Mouse (Mus musculus): Measurements from ENCODE around the gene Ipmk. TPM values are rescaled to one million over a fixed set of nuclear protein-coding genes. Genes with fewer than 3 reads are reported as not detected.
A peak's percentile ranks its signal among the peaks of the same experiment; 100 is the strongest.

The Ipmk gene
- total and polyA plus RNA-seq, 3 experiments, result 14.7 to 27.1 (median 23.8) TPM

- Histone ChIP-seq H3K36me3 (replicated peaks in 1 of 2; ENCODE audit: control insufficient read depth in 1 of 2, insufficient read depth in 1 of 2, low read length in 1 of 2) (peaks cover 3 to 39% of the 10 kb centered on the region in 2 experiments), H3K9me3 (replicated peaks; ENCODE audit: low read length) (no peaks in the 10 kb centered on the region), H3K27ac (ENCODE audit: insufficient read depth, low read depth) (no peak overlapping the region), H3K4me2 (ENCODE audit: insufficient read depth, low read depth, poor library complexity, severe bottlenecking) (no peak overlapping the region), H3K4me3 (replicated peaks in 1 of 3; ENCODE audit: low read depth in 2 of 3, low read length in 2 of 3, poor library complexity in 1 of 3) (no peak overlapping the region), H3K4me1 (ENCODE audit: control insufficient read depth in 1 of 2, insufficient read depth in 2 of 2) (peaks cover 3 to 60% of the 10 kb centered on the region in 2 experiments; a peak in 3 of 4 replicates), H3K27me3 (replicated peaks) (no peaks in the 10 kb centered on the region), H3K79me2 (replicated peaks; ENCODE audit: control insufficient read depth, extremely low read depth, insufficient read depth, poor library complexity, severe bottlenecking) (peaks cover 41% of the 10 kb centered on the region), H3K9ac (ENCODE audit: insufficient read depth, low read depth) (no peak overlapping the region)
- in situ Hi-C loops (cut with MboI; ENCODE audit: low pct_ligation_motif_present, low pct_unique_long_range_greater_than_20kb, low sequenced_read_pairs) (loop anchor here (10.0 kb wide), 1 partner anchor 53 kb away; no protein-coding TSS in a partner anchor), dilution Hi-C loops (cut with MboI; ENCODE audit: extremely low pct_ligation_motif_present, extremely low pct_unique_long_range_greater_than_20kb, low sequenced_read_pairs) (no loop called here)
- TF ChIP-seq SMC3 (IDR thresholded peaks at IDR 0.05; ENCODE audit: low read depth, low read length) (0 out of 2 replicates have a peak, but pooled peaks have one; percentile 3), CTCF (conservative IDR thresholded peaks at IDR 0.05 in 1 of 2, IDR thresholded peaks at IDR 0.05 in 1 of 2; ENCODE audit: low read depth in 2 of 2, low read length in 2 of 2) (peak; percentile 32 to 50; a peak in 3 of 4 replicates), MYC (IDR thresholded peaks at IDR 0.05; ENCODE audit: low read depth, low read length) (no peak), NELFE (IDR thresholded peaks at IDR 0.05; ENCODE audit: low read depth, low read length) (no peak)
- peak; percentile 54 for DNase-seq (ENCODE audit: extremely low read depth)
These were observed 5.3 kb upstream of the Ipmk start for GRCm38 (mm10) chr10:71342030-71342805.

DNA sequence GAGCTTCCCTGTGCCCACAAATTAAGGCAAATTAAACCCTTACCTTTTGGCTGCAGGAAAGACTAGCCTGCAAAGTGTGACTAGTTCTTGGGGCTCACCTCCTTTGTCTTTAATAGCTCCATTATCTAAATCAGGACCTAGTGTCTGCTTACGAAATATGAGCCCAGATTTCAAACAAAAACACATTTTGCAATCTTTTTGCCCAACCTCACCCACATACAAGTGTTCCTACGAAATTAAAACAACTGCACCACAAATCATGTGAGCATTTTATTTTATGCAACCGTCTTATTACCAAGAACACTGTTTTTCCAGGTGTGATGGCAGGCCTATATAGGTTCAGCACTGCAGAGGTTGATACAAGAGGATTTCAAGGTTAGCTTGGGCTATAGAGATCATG, 4.4 kb upstream of the Ipmk start:
- TF ChIP-seq ZKSCAN1 (IDR thresholded peaks at IDR 0.05; ENCODE audit: borderline replicate concordance, low read depth, low read length), result no peak
- no peak for TF ChIP-seq POLR2A (IDR thresholded peaks at IDR 0.05; ENCODE audit: low read depth, low read length)
- no peak for TF ChIP-seq ELF1 (IDR thresholded peaks at IDR 0.05; ENCODE audit: low read depth, low read length)
- no peak for TF ChIP-seq USF1 (IDR thresholded peaks at IDR 0.05; ENCODE audit: low read depth, low read length)
- no peak for TF ChIP-seq RCOR1 (conservative IDR thresholded peaks at IDR 0.05; ENCODE audit: low read depth, low read length)
- TF ChIP-seq MYC (IDR thresholded peaks at IDR 0.05; ENCODE audit: low read depth, low read length), result no peak
- no peak for TF ChIP-seq E2F4 (IDR thresholded peaks at IDR 0.05; ENCODE audit: insufficient replicate concordance, low read depth, low read length)
- no peak for TF ChIP-seq ETS1 (conservative IDR thresholded peaks at IDR 0.05; ENCODE audit: low read depth, low read length)
- TF ChIP-seq SMC3 (IDR thresholded peaks at IDR 0.05; ENCODE audit: low read depth, low read length), result no peak
- no peak for TF ChIP-seq NELFE (IDR thresholded peaks at IDR 0.05; ENCODE audit: low read depth, low read length)
- no peak for TF ChIP-seq MXI1 (IDR thresholded peaks at IDR 0.05; ENCODE audit: low read depth, low read length)
- TF ChIP-seq KAT2A (IDR thresholded peaks at IDR 0.05; ENCODE audit: insufficient replicate concordance, low read length), result no peak
- no peak for TF ChIP-seq EP300 (IDR thresholded peaks at IDR 0.05; ENCODE audit: low read length)
- no peak for TF ChIP-seq MAFK (IDR thresholded peaks at IDR 0.05; ENCODE audit: insufficient replicate concordance, low read length)
- TF ChIP-seq IRF4 (IDR thresholded peaks at IDR 0.05; ENCODE audit: low read depth, low read length), result no peak
- no peak for TF ChIP-seq PAX5 (IDR thresholded peaks at IDR 0.05; ENCODE audit: low read length)
- TF ChIP-seq USF2 (conservative IDR thresholded peaks at IDR 0.05; ENCODE audit: low read depth, low read length), result no peak
- no peak for TF ChIP-seq NRF1 (IDR thresholded peaks at IDR 0.05; ENCODE audit: low read depth, low read length)
- TF ChIP-seq MAZ (IDR thresholded peaks at IDR 0.05; ENCODE audit: low read depth, low read length), result no peak
- TF ChIP-seq CHD1 (IDR thresholded peaks at IDR 0.05; ENCODE audit: low read depth, low read length), result no peak
- Histone ChIP-seq H3K27ac (ENCODE audit: insufficient read depth, low read depth) (no peak overlapping the region), H3K9me3 (replicated peaks; ENCODE audit: low read length) (no peaks in the 10 kb centered on the region), H3K4me2 (ENCODE audit: insufficient read depth, low read depth, poor library complexity, severe bottlenecking) (no peak overlapping the region), H3K9ac (ENCODE audit: insufficient read depth, low read depth) (peak overlapping the region; percentile 47; the same call in 1 of the 2 replicates), H3K4me1 (ENCODE audit: control insufficient read depth in 1 of 2, insufficient read depth in 2 of 2) (peaks cover 3 to 57% of the 10 kb centered on the region in 2 experiments; a peak in 3 of 4 replicates), H3K79me2 (replicated peaks; ENCODE audit: control insufficient read depth, extremely low read depth, insufficient read depth, poor library complexity, severe bottlenecking) (peaks cover 38% of the 10 kb centered on the region), H3K27me3 (replicated peaks) (no peaks in the 10 kb centered on the region), H3K4me3 (replicated peaks in 1 of 3; ENCODE audit: low read depth in 2 of 3, low read length in 2 of 3, poor library complexity in 1 of 3) (no peak overlapping the region), H3K36me3 (replicated peaks in 1 of 2; ENCODE audit: control insufficient read depth in 1 of 2, insufficient read depth in 1 of 2, low read length in 1 of 2) (peaks cover 3 to 32% of the 10 kb centered on the region in 2 experiments)
- in situ Hi-C loops (cut with MboI; ENCODE audit: low pct_ligation_motif_present, low pct_unique_long_range_greater_than_20kb, low sequenced_read_pairs), result loop anchor here (10.0 kb wide), 1 partner anchor 52 kb away; no protein-coding TSS in a partner anchor
- dilution Hi-C loops (cut with MboI; ENCODE audit: extremely low pct_ligation_motif_present, extremely low pct_unique_long_range_greater_than_20kb, low sequenced_read_pairs), result no loop called here
- no peak for DNase-seq (ENCODE audit: extremely low read depth)
